Mouse (Mus musculus) liver, embryonic 11.5 days (tissue): Measurements from ENCODE around the gene Ncam1. TPM values are rescaled to one million over a fixed set of nuclear protein-coding genes. Genes with fewer than 3 reads are reported as not detected.

Experiments
- ATAC-seq: fragments of 200-750 bp; cut with Nextera tagmentation; replicated peaks from 2 replicates; pipeline ENCODE4 v1.8.0; 2017; ENCODE audit warnings: moderate number of reproducible peaks, mild to moderate bottlenecking, moderate TSS enrichment, moderate library complexity; ENCODE audit not compliant: low FRiP score
- DNase-seq: peaks from one replicate; pipeline ENCODE4 v3.0.0-alpha.2; 2017; ENCODE audit warnings: low spot score
- H3K27ac ChIP-seq: fragments of 300-500 bp; sonication (generic); 2 replicates; pipeline ENCODE4 v1.5.1; 2014; ENCODE audit warnings: mild to moderate bottlenecking, low read depth, low read length, control low read depth
- H3K27me3 ChIP-seq: fragments of 300-500 bp; sonication (generic); replicated peaks from 2 replicates; pipeline ENCODE4 v1.6.1; 2014; ENCODE audit warnings: low read length, mixed read lengths; ENCODE audit not compliant: control insufficient read depth, insufficient read depth
- H3K36me3 ChIP-seq: fragments of 300-500 bp; sonication (generic); 2 replicates; pipeline ENCODE4 v1.6.1; 2014; ENCODE audit warnings: mild to moderate bottlenecking, low read length, moderate library complexity, mixed read lengths; ENCODE audit not compliant: control insufficient read depth, insufficient read depth
- H3K4me1 ChIP-seq: fragments of 300-500 bp; sonication (generic); replicated peaks from 2 replicates; pipeline ENCODE4 v1.6.1; 2014; ENCODE audit warnings: low read length, mixed read lengths; ENCODE audit not compliant: control insufficient read depth, insufficient read depth
- H3K4me2 ChIP-seq: fragments of 300-500 bp; sonication (generic); 2 replicates; pipeline ENCODE4 v1.6.1; 2014; ENCODE audit warnings: mild to moderate bottlenecking, control low read depth, moderate library complexity
- H3K4me3 ChIP-seq: fragments of 300-500 bp; sonication (generic); 2 replicates; pipeline ENCODE4 v1.5.1; 2014; ENCODE audit warnings: low read depth, low read length, control low read depth
- H3K9ac ChIP-seq: fragments of 300-500 bp; sonication (generic); 2 replicates; pipeline ENCODE4 v1.6.1; 2014; ENCODE audit warnings: low read depth, low read length, control low read depth
- H3K9me3 ChIP-seq: fragments of 300-500 bp; sonication (generic); 2 replicates; pipeline ENCODE4 v1.6.1; 2016; ENCODE audit warnings: low read length, inconsistent platforms, mixed read lengths; ENCODE audit not compliant: control insufficient read depth
- WGBS: fragments of 180-500 bp; shearing (Covaris S2); extraction: QIAGEN DNeasy Blood & Tissue Kit; methylation state at CpG from one replicate; pipeline ENCODE4 v1.1.7; 2014; 5-methylcytosine and 5-hydroxymethylcytosine counted together
- polyA plus RNA-seq: library from polyadenylated mRNA; unstranded; fragments of >200 nt; fragmentation: Nextera tagmentation; extraction: Ambion mirVana; gene quantifications from 2 replicates; pipeline ENCODE4 v1.2.1, GENCODE M21; 2014

Gene Ncam1
- polyA plus RNA-seq, 1 experiment from 2014 or later: 20.1 TPM

- H3K36me3 ChIP-seq: no peaks in the 10 kb centered on the region
- peaks cover 4% of the 10 kb centered on the region for H3K4me1 ChIP-seq
- H3K4me3 ChIP-seq: peak overlapping the region; percentile 60
- DNase-seq: peak; percentile 69
- no peaks in the 10 kb centered on the region for H3K9me3 ChIP-seq
- H3K4me2 ChIP-seq: peak overlapping the region; percentile 68
- H3K27me3 ChIP-seq: peaks cover 37% of the 10 kb centered on the region
- peak; percentile 58 for ATAC-seq
- peak overlapping the region; percentile 34; the same call in 1 of the 2 replicates for H3K9ac ChIP-seq
- WGBS: 0% methylated on average over 49 of the region's 52 CpGs
- no peak overlapping the region for H3K27ac ChIP-seq
Measured at GRCm38 (mm10) chr9:49796618-49797507, 1.9 kb downstream of the Ncam1 start.

- no peaks in the 10 kb centered on the region for H3K9me3 ChIP-seq
- no peak overlapping the region for H3K27ac ChIP-seq
- H3K36me3 ChIP-seq: no peaks in the 10 kb centered on the region
- H3K4me3 ChIP-seq: no peak overlapping the region
- no peak for ATAC-seq
- peaks cover 4% of the 10 kb centered on the region for H3K4me1 ChIP-seq
- DNase-seq: no peak
- 60% methylated on average over 5 of the region's 5 CpGs for WGBS
- peaks cover 37% of the 10 kb centered on the region for H3K27me3 ChIP-seq
- no peak overlapping the region for H3K9ac ChIP-seq
- H3K4me2 ChIP-seq: no peak overlapping the region
Measured at GRCm38 (mm10) chr9:49795881-49796280, 2.8 kb downstream of the Ncam1 start.

- H3K27me3 ChIP-seq: peaks cover 31% of the 10 kb centered on the region
- DNase-seq: no peak
Measured at GRCm38 (mm10) chr9:49793987-49794550, 4.7 kb downstream of the Ncam1 start.

GRCm38 (mm10) chr9:49793241-49793640 is 5.5 kb downstream of the Ncam1 start:
- no peak overlapping the region for H3K4me3 ChIP-seq
- no peak for ATAC-seq
- no peak overlapping the region for H3K9ac ChIP-seq
- H3K27ac ChIP-seq: no peak overlapping the region
- no peaks in the 10 kb centered on the region for H3K9me3 ChIP-seq
- 70% methylated on average over 2 of the region's 2 CpGs for WGBS
- H3K27me3 ChIP-seq: peaks cover 24% of the 10 kb centered on the region
- H3K4me1 ChIP-seq: peaks cover 4% of the 10 kb centered on the region
- H3K36me3 ChIP-seq: no peaks in the 10 kb centered on the region
- no peak overlapping the region for H3K4me2 ChIP-seq
- no peak for DNase-seq

More at GRCm38 (mm10) chr9:49793987-49794550, 4.7 kb downstream of the Ncam1 start:
- Histone ChIP-seq H3K4me1 (peaks cover 4% of the 10 kb centered on the region), H3K36me3 (no peaks in the 10 kb centered on the region), H3K9ac (no peak overlapping the region), H3K27ac (no peak overlapping the region), H3K4me2 (no peak overlapping the region), H3K4me3 (no peak overlapping the region), H3K9me3 (no peaks in the 10 kb centered on the region)
- no peak for ATAC-seq
- 51% methylated on average over 6 of the region's 6 CpGs for WGBS

- Histone ChIP-seq H3K4me1 (peaks cover 4% of the 10 kb centered on the region), H3K4me3 (no peak overlapping the region), H3K27me3 (peaks cover 18% of the 10 kb centered on the region), H3K9ac (no peak overlapping the region), H3K36me3 (no peaks in the 10 kb centered on the region), H3K27ac (no peak overlapping the region), H3K4me2 (no peak overlapping the region), H3K9me3 (no peaks in the 10 kb centered on the region)
- ATAC-seq (no peak), DNase-seq (no peak)
- WGBS: 54% methylated on average over 4 of the region's 4 CpGs
Measured at GRCm38 (mm10) chr9:49792646-49793045, 6.1 kb downstream of the Ncam1 start.

GRCm38 (mm10) chr9:49781016-49781772 is 17.5 kb downstream of the Ncam1 start:
- WGBS: 76% methylated on average over 9 of the region's 9 CpGs
- DNase-seq: no peak
- Histone ChIP-seq H3K4me3 (no peak overlapping the region), H3K36me3 (no peaks in the 10 kb centered on the region), H3K27me3 (no peaks in the 10 kb centered on the region), H3K27ac (no peak overlapping the region), H3K9ac (no peak overlapping the region), H3K4me1 (no peaks in the 10 kb centered on the region), H3K9me3 (no peaks in the 10 kb centered on the region), H3K4me2 (no peak overlapping the region)
- no peak for ATAC-seq

- DNase-seq: no peak
- no peak overlapping the region for H3K4me2 ChIP-seq
- H3K9ac ChIP-seq: no peak overlapping the region
- no peak overlapping the region for H3K27ac ChIP-seq
- no peaks in the 10 kb centered on the region for H3K27me3 ChIP-seq
- 82% methylated on average over 7 of the region's 7 CpGs for WGBS
- H3K4me3 ChIP-seq: no peak overlapping the region
- ATAC-seq: no peak
- no peaks in the 10 kb centered on the region for H3K9me3 ChIP-seq
- no peaks in the 10 kb centered on the region for H3K36me3 ChIP-seq
- no peaks in the 10 kb centered on the region for H3K4me1 ChIP-seq
Measured at GRCm38 (mm10) chr9:49777015-49777637, 21.6 kb downstream of the Ncam1 start.

- no peaks in the 10 kb centered on the region for H3K27me3 ChIP-seq
- H3K36me3 ChIP-seq: no peaks in the 10 kb centered on the region
- no peak for DNase-seq
- H3K4me2 ChIP-seq: no peak overlapping the region
- 68% methylated on average over 2 of the region's 2 CpGs for WGBS
- no peak overlapping the region for H3K4me3 ChIP-seq
- no peak overlapping the region for H3K9ac ChIP-seq
- H3K4me1 ChIP-seq: no peaks in the 10 kb centered on the region
- no peaks in the 10 kb centered on the region for H3K9me3 ChIP-seq
- no peak for ATAC-seq
- no peak overlapping the region for H3K27ac ChIP-seq
Measured at GRCm38 (mm10) chr9:49766634-49767033, 32.1 kb downstream of the Ncam1 start.
